Mouse (Mus musculus) myocyte (in vitro differentiated cells): ENCODE measurements at regions not wholly inside any gene's neighbourhood (a gene's known extent, or its start where the extent isn't known, plus 50 kb on each side); places are given as distances from the start of the nearest gene placed in this dataset.

Source experiments
- E2F4 ChIP-seq: IDR thresholded peaks from one replicate; pipeline ENCODE4 v1.6.1; 2011; ENCODE audit warnings: mild to moderate bottlenecking, control low read depth, moderate library complexity; ENCODE audit not compliant: insufficient read depth
- MAX ChIP-seq: IDR thresholded peaks from one replicate; pipeline ENCODE4 v1.6.1; 2011; ENCODE audit warnings: low read depth, mild to moderate bottlenecking, control low read depth
- MYOD1 ChIP-seq, 3 experiments: IDR thresholded peaks; one replicate each; pipeline ENCODE4 v1.6.1; 2011; ENCODE audit warnings: control low read depth in 2 of 3, low read depth in 2 of 3, mild to moderate bottlenecking in 2 of 3, moderate library complexity in 1 of 3; ENCODE audit not compliant: insufficient read length in 2 of 3, control insufficient read depth in 1 of 3
- MYOG ChIP-seq, 3 experiments: IDR thresholded peaks; one replicate each; pipeline ENCODE4 v1.6.1; 2011; ENCODE audit warnings: control low read depth in 2 of 3, low read depth in 2 of 3, mild to moderate bottlenecking in 2 of 3; ENCODE audit not compliant: insufficient read length in 2 of 3, control insufficient read depth in 1 of 3, insufficient read depth in 1 of 3
- POLR2A ChIP-seq: IDR thresholded peaks from one replicate; pipeline ENCODE4 v1.6.1; 2011; ENCODE audit warnings: low read depth, mild to moderate bottlenecking, control low read depth, moderate library complexity; ENCODE audit not compliant: insufficient read length
- POLR2AphosphoS2 ChIP-seq: IDR thresholded peaks from one replicate; pipeline ENCODE4 v1.6.1; 2011; ENCODE audit warnings: low read depth, control low read depth; ENCODE audit not compliant: insufficient read length
- REST ChIP-seq: IDR thresholded peaks from one replicate; pipeline ENCODE4 v1.6.1; 2011; ENCODE audit warnings: mild to moderate bottlenecking, control low read depth, moderate library complexity; ENCODE audit not compliant: insufficient read depth, insufficient read length
- SRF ChIP-seq: IDR thresholded peaks from one replicate; pipeline ENCODE4 v1.6.1; 2011; ENCODE audit warnings: low read depth; ENCODE audit not compliant: control insufficient read depth, insufficient read length
- USF1 ChIP-seq: IDR thresholded peaks from one replicate; pipeline ENCODE4 v1.6.1; 2011; ENCODE audit warnings: low read depth, mild to moderate bottlenecking, control low read depth, moderate library complexity

DNA sequence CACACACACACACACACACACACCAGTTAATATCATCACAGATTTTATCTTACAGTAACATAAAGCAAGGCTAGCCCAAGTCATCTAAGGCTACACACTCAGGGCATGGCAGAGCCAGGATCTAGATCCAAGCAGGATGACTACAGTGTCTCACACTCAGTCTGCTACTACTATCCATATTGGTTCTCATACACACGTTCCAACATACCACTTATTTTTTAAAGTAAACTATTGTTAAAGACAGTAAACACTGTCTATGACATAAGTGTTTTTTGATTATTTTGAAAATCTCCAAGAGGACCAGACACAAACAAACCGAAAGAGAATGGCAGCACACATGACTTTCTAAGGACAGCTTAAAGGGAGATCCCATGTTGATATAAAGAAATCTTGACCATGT, 306.3 kb downstream of the Gm11361 start:
- no peak for TF ChIP-seq SRF
- TF ChIP-seq USF1: no peak
- TF ChIP-seq POLR2A: no peak
- no peak for TF ChIP-seq MYOG (IDR thresholded peaks at IDR 0.05; ENCODE audit: control insufficient read depth in 1 of 3, insufficient read depth in 1 of 3, insufficient read length in 2 of 3, low read depth in 2 of 3)
- TF ChIP-seq REST: no peak
- TF ChIP-seq MYOD1 (IDR thresholded peaks at IDR 0.05; ENCODE audit: control insufficient read depth in 1 of 3, insufficient read length in 2 of 3, low read depth in 2 of 3): no peak
- TF ChIP-seq MAX: no peak
- no peak for TF ChIP-seq POLR2AphosphoS2
- no peak for TF ChIP-seq E2F4
